ENCODE assay signal across 8 mouse cellular contexts in genomic region chr10:59916649-59917048, GRCm38 (mm10). TPM values are rescaled to one million over a fixed set of nuclear protein-coding genes. Genes with fewer than 3 reads are reported as not detected.
DNase-seq lines count a peak whose midpoint lies in the region; ATAC-seq lines count a peak whose summit lies in the region.

No protein-coding gene starts in this region.

- no peaks in the 10 kb centered on the region for H3K27me3 ChIP-seq in heart, embryonic 12.5 days (replicated peaks)
- no peaks in the 10 kb centered on the region for H3K27me3 ChIP-seq in limb, embryonic 11.5 days (ENCODE audit: control insufficient read depth, insufficient read depth, low read length)
- H3K27me3 ChIP-seq in midbrain, embryonic 14.5 days (ENCODE audit: control insufficient read depth, insufficient read depth, low read length) = no peaks in the 10 kb centered on the region

- H3K36me3 ChIP-seq in heart, embryonic 12.5 days = no peaks in the 10 kb centered on the region
- H3K36me3 ChIP-seq in limb, embryonic 11.5 days (ENCODE audit: control insufficient read depth, insufficient read depth, low read length) = no peaks in the 10 kb centered on the region
- H3K36me3 ChIP-seq in midbrain, embryonic 14.5 days (ENCODE audit: control insufficient read depth, insufficient read depth, low read length) = no peaks in the 10 kb centered on the region

- DNase-seq in CD4-positive, CD25-positive, alpha-beta regulatory T cell, adult 2 months (ENCODE audit: low read depth, low spot score) = peak; percentile 68
- peak; percentile 80 for DNase-seq in MN1 (ENCODE audit: low spot score)
- DNase-seq in limb, embryonic 11.5 days (ENCODE audit: low spot score) = peak; percentile 85
- peak; percentile 58 for DNase-seq in midbrain, embryonic 14.5 days
- no peak for DNase-seq in cerebellum, postnatal 4 days (ENCODE audit: low spot score in 2 of 2)
- DNase-seq in frontal cortex, postnatal 10 days (ENCODE audit: low spot score in 2 of 2) = no peak
- no peak for DNase-seq in right cerebral cortex, adult 2 months (ENCODE audit: low spot score in 2 of 2)

- H3K9ac ChIP-seq in heart, embryonic 12.5 days = peak overlapping the region; percentile 63
- H3K9ac ChIP-seq in limb, embryonic 11.5 days (ENCODE audit: low read length) = peak overlapping the region; percentile 37
- 0 out of 2 replicates have a peak overlapping the region, but pooled peaks have one; percentile 2 for H3K9ac ChIP-seq in midbrain, embryonic 14.5 days (replicated peaks; ENCODE audit: low read length)

- H3K9me3 ChIP-seq in heart, embryonic 12.5 days (replicated peaks) = no peaks in the 10 kb centered on the region
- no peaks in the 10 kb centered on the region for H3K9me3 ChIP-seq in limb, embryonic 11.5 days (ENCODE audit: control insufficient read depth, low read length)
- no peaks in the 10 kb centered on the region for H3K9me3 ChIP-seq in midbrain, embryonic 14.5 days (ENCODE audit: control insufficient read depth, low read length)

- H3K27ac ChIP-seq in heart, embryonic 12.5 days (ENCODE audit: poor library complexity, severe bottlenecking) = peak overlapping the region; percentile 97
- peak overlapping the region; percentile 85 for H3K27ac ChIP-seq in limb, embryonic 11.5 days (replicated peaks; ENCODE audit: low read depth, low read length)
- H3K27ac ChIP-seq in midbrain, embryonic 14.5 days (replicated peaks; ENCODE audit: low read depth, low read length) = no peak overlapping the region; the same call in 1 of the 2 replicates

- H3K4me3 ChIP-seq in heart, embryonic 12.5 days = peak overlapping the region; percentile 33
- H3K4me3 ChIP-seq in limb, embryonic 11.5 days (ENCODE audit: low read depth, low read length) = peak overlapping the region; percentile 12; the same call in 1 of the 2 replicates
- H3K4me3 ChIP-seq in midbrain, embryonic 14.5 days (replicated peaks; ENCODE audit: low read depth, low read length) = no peak overlapping the region

- H3K4me1 ChIP-seq in heart, embryonic 12.5 days (replicated peaks) = peaks cover 55% of the 10 kb centered on the region
- H3K4me1 ChIP-seq in limb, embryonic 11.5 days (ENCODE audit: control insufficient read depth, insufficient read depth, low read length) = peaks cover 48% of the 10 kb centered on the region
- H3K4me1 ChIP-seq in midbrain, embryonic 14.5 days (ENCODE audit: control insufficient read depth, insufficient read depth, low read length) = peaks cover 28% of the 10 kb centered on the region

- WGBS in heart, embryonic 12.5 days = 1% methylated on average over 10 of the region's 10 CpGs
- WGBS in limb, embryonic 11.5 days = under 1% methylated on average over 10 of the region's 10 CpGs
- WGBS in midbrain, embryonic 14.5 days = 3% methylated on average over 10 of the region's 10 CpGs

- ATAC-seq in heart, embryonic 12.5 days (ENCODE audit: insufficient number of reproducible peaks, low FRiP score) = peak; percentile 67
- peak; percentile 74 for ATAC-seq in limb, embryonic 11.5 days (ENCODE audit: insufficient number of reproducible peaks, low FRiP score, low TSS enrichment, low read depth)
- peak; percentile 44; the same call in 1 of the 2 replicates for ATAC-seq in midbrain, embryonic 14.5 days (ENCODE audit: low FRiP score, low TSS enrichment)

- peak overlapping the region; percentile 71 for H3K4me2 ChIP-seq in heart, embryonic 12.5 days
- H3K4me2 ChIP-seq in limb, embryonic 11.5 days (ENCODE audit: low read depth, severe bottlenecking) = peak overlapping the region; percentile 48
- H3K4me2 ChIP-seq in midbrain, embryonic 14.5 days (ENCODE audit: low read length) = peak overlapping the region; percentile 42

RNA-seq across cellular contexts. Expression of gene Ddit4, which starts 35.0 kb away (rescaled TPM):
- polyA plus RNA-seq in heart, embryonic 12.5 days (2016; fragmentation: Nextera tagmentation; extraction: Ambion mirVana) = 23.9 and 25.7 TPM in 2 replicates
- polyA plus RNA-seq in limb, embryonic 11.5 days (2014; fragmentation: Nextera tagmentation; extraction: Ambion mirVana) = 6.8 and 10.2 TPM in 2 replicates
- 6.2 and 7.3 TPM in 2 replicates for polyA plus RNA-seq in midbrain, embryonic 14.5 days (2014; fragmentation: Nextera tagmentation; extraction: Ambion mirVana)

RNA-seq across cellular contexts. Expression of gene Dnajb12, which starts 37.3 kb away (rescaled TPM):
- 31.4 and 32.8 TPM in 2 replicates for polyA plus RNA-seq in heart, embryonic 12.5 days (2016; fragmentation: Nextera tagmentation; extraction: Ambion mirVana)
- polyA plus RNA-seq in limb, embryonic 11.5 days (2014; fragmentation: Nextera tagmentation; extraction: Ambion mirVana) = 22.5 and 23.8 TPM in 2 replicates
- 15.9 and 20.5 TPM in 2 replicates for polyA plus RNA-seq in midbrain, embryonic 14.5 days (2014; fragmentation: Nextera tagmentation; extraction: Ambion mirVana)

Comparison
In these comparisons a context has a peak if more than half of its experiments do, and no peak if none do; other contexts are left out.
1. DNase-seq: peak in CD4-positive, CD25-positive, alpha-beta regulatory T cell, adult 2 months (single experiment), MN1 (single experiment), limb, embryonic 11.5 days (single experiment) and midbrain, embryonic 14.5 days (single experiment); none in cerebellum, postnatal 4 days (0 of 2), frontal cortex, postnatal 10 days (0 of 2) and right cerebral cortex, adult 2 months (0 of 2).
2. H3K9ac ChIP-seq: peak in every context shown above with its lines; median percentile 63 in heart, embryonic 12.5 days; 37 in limb, embryonic 11.5 days; 2 in midbrain, embryonic 14.5 days.
3. Peak in every context shown above with its lines, with median percentiles within 50 percentile points of each other: ATAC-seq and H3K4me2 ChIP-seq.